8 mouse cellular contexts compared by ENCODE assay signal in genomic region chr9:74974758-74975157, GRCm38 (mm10). TPM values are rescaled to one million over a fixed set of nuclear protein-coding genes. Genes with fewer than 3 reads are reported as not detected.
DNase-seq lines count a peak whose midpoint lies in the region; ATAC-seq lines count a peak whose summit lies in the region.

No protein-coding gene starts in this region.

- peak; percentile 45 for DNase-seq in layer of hippocampus, adult 11-12 months (ENCODE audit: low spot score)
- no peak for DNase-seq in layer of hippocampus, postnatal 25 days (ENCODE audit: extremely low spot score in 1 of 2, low spot score in 1 of 2)
- peak; percentile 61 for DNase-seq in cerebellum, adult 9-10 months
- DNase-seq in gastrocnemius, postnatal 10 days: peak; percentile 27
- peak; percentile 32 for DNase-seq in mesoderm, embryonic 11.5 days (ENCODE audit: low read depth, low spot score)
- no peak for DNase-seq in frontal cortex, postnatal 25 days (ENCODE audit: low spot score in 2 of 2)
- DNase-seq in left cerebral cortex, postnatal 36 days (ENCODE audit: low spot score in 2 of 2): no peak

- H3K4me1 ChIP-seq in intestine, embryonic 16.5 days (ENCODE audit: control insufficient read depth, insufficient read depth, low read length): peaks cover 18% of the 10 kb centered on the region

- no peak overlapping the region for H3K9ac ChIP-seq in intestine, embryonic 16.5 days (ENCODE audit: low read depth, low read length)

- no peak for ATAC-seq in intestine, embryonic 16.5 days

- H3K36me3 ChIP-seq in intestine, embryonic 16.5 days (ENCODE audit: control insufficient read depth, insufficient read depth, low read length): no peaks in the 10 kb centered on the region

- H3K27me3 ChIP-seq in intestine, embryonic 16.5 days (replicated peaks; ENCODE audit: control insufficient read depth, insufficient read depth, low read length): no peaks in the 10 kb centered on the region

- 9% methylated on average over 11 of the region's 11 CpGs for WGBS in intestine, embryonic 16.5 days

- H3K27ac ChIP-seq in intestine, embryonic 16.5 days (ENCODE audit: low read length): peak overlapping the region; percentile 2; the same call in 1 of the 2 replicates

- intact Hi-C loops in left cerebral cortex, postnatal 36 days (cut with DNase I): no loop called here

- H3K4me3 ChIP-seq in intestine, embryonic 16.5 days (ENCODE audit: low read length): no peak overlapping the region

- no peaks in the 10 kb centered on the region for H3K9me3 ChIP-seq in intestine, embryonic 16.5 days (ENCODE audit: control insufficient read depth, low read length)

- peak overlapping the region; percentile 7; the same call in 1 of the 2 replicates for H3K4me2 ChIP-seq in intestine, embryonic 16.5 days (ENCODE audit: low read depth, low read length)

RNA-seq across cellular contexts. Expression of gene Fam214a, which starts 22.1 kb away (rescaled TPM):
- 10 to 100 TPM; 45.3 to 52.1 TPM for total RNA-seq in layer of hippocampus, postnatal 25 days (2021)
- total RNA-seq in gastrocnemius, postnatal 10 days (2021): 10 to 100 TPM; 28.4 to 31.3 TPM
- 7.6 and 8.6 TPM in 2 replicates for polyA plus RNA-seq in intestine, embryonic 16.5 days (2015; fragmentation: Nextera tagmentation; extraction: Ambion mirVana)
- total RNA-seq in left cerebral cortex, postnatal 36 days (2021): 10 to 100 TPM; 33.1 to 41.7 TPM

Comparison
In these comparisons a context has a peak if more than half of its experiments do, and no peak if none do; other contexts are left out.
1. DNase-seq: peak in layer of hippocampus, adult 11-12 months (single experiment), cerebellum, adult 9-10 months (single experiment), gastrocnemius, postnatal 10 days (single experiment) and mesoderm, embryonic 11.5 days (single experiment); none in layer of hippocampus, postnatal 25 days (0 of 2), frontal cortex, postnatal 25 days (0 of 2) and left cerebral cortex, postnatal 36 days (0 of 2).